Mouse (Mus musculus): ENCODE data around the gene Elmo2. TPM values are rescaled to one million over a fixed set of nuclear protein-coding genes. Genes with fewer than 3 reads are reported as not detected.

Elmo2 gene
- polyA plus RNA-seq, 1 experiment from 2014 or later, result 98.6 TPM

- peaks cover 11% of the 10 kb centered on the region for H3K36me3 ChIP-seq
These were observed 25.7 kb upstream of the Elmo2 start for GRCm38 (mm10) chr2:165351828-165352513.

GRCm38 (mm10) chr2:165349466-165349865 is 23.2 kb upstream of the Elmo2 start:
- peaks cover 17% of the 10 kb centered on the region for H3K9me3 ChIP-seq
- no peak overlapping the region for H3K9ac ChIP-seq
- no peaks in the 10 kb centered on the region for H3K27me3 ChIP-seq
- H3K27ac ChIP-seq, result no peak overlapping the region
- ATAC-seq (ENCODE audit: insufficient number of reproducible peaks, insufficient read depth, low FRiP score, low TSS enrichment, low read depth), result no peak
- no peak overlapping the region for H3K4me2 ChIP-seq
- WGBS, result 25% methylated on average over 8 of the region's 8 CpGs
- H3K4me1 ChIP-seq, result no peaks in the 10 kb centered on the region
- H3K36me3 ChIP-seq, result peaks cover 11% of the 10 kb centered on the region
- H3K4me3 ChIP-seq, result no peak overlapping the region

More at GRCm38 (mm10) chr2:165351828-165352513, 25.7 kb upstream of the Elmo2 start:
- Histone ChIP-seq H3K4me3 (no peak overlapping the region), H3K4me1 (no peaks in the 10 kb centered on the region), H3K9ac (no peak overlapping the region), H3K9me3 (peaks cover 17% of the 10 kb centered on the region), H3K27ac (no peak overlapping the region), H3K4me2 (no peak overlapping the region), H3K27me3 (no peaks in the 10 kb centered on the region)
- no peak for ATAC-seq (ENCODE audit: insufficient number of reproducible peaks, insufficient read depth, low FRiP score, low TSS enrichment, low read depth)
- 90% methylated on average over 20 of the region's 20 CpGs for WGBS

GRCm38 (mm10) chr2:165346180-165346579 is 19.9 kb upstream of the Elmo2 start:
- ATAC-seq (ENCODE audit: insufficient number of reproducible peaks, insufficient read depth, low FRiP score, low TSS enrichment, low read depth), result no peak
- Histone ChIP-seq H3K4me1 (no peaks in the 10 kb centered on the region), H3K9ac (no peak overlapping the region), H3K9me3 (no peaks in the 10 kb centered on the region), H3K36me3 (no peaks in the 10 kb centered on the region), H3K27me3 (0 out of 2 replicates have a peak, but pooled peaks cover under 1% of the 10 kb centered on the region), H3K4me2 (no peak overlapping the region), H3K4me3 (no peak overlapping the region), H3K27ac (no peak overlapping the region)
- 88% methylated on average over 5 of the region's 5 CpGs for WGBS

- no peak overlapping the region for H3K4me3 ChIP-seq
- peak overlapping the region; percentile 39; the same call in 1 of the 2 replicates for H3K27ac ChIP-seq
- H3K9ac ChIP-seq, result no peak overlapping the region
- no peak overlapping the region for H3K4me2 ChIP-seq
- no peak for ATAC-seq (ENCODE audit: insufficient number of reproducible peaks, insufficient read depth, low FRiP score, low TSS enrichment, low read depth)
- no peaks in the 10 kb centered on the region for H3K9me3 ChIP-seq
- 26% methylated on average over 3 of the region's 3 CpGs for WGBS
- H3K27me3 ChIP-seq, result 0 out of 2 replicates have a peak, but pooled peaks cover 4% of the 10 kb centered on the region
- no peaks in the 10 kb centered on the region for H3K36me3 ChIP-seq
- peaks cover 9% of the 10 kb centered on the region; the same call in 1 of the 2 replicates for H3K4me1 ChIP-seq
These were observed 10.9 kb upstream of the Elmo2 start for GRCm38 (mm10) chr2:165337191-165337590.

- Histone ChIP-seq H3K4me3 (no peak overlapping the region), H3K27ac (no peak overlapping the region), H3K4me2 (0 out of 2 replicates have a peak overlapping the region, but pooled peaks have one; percentile 16), H3K9ac (no peak overlapping the region), H3K27me3 (peaks cover 5% of the 10 kb centered on the region; the same call in 1 of the 2 replicates), H3K9me3 (no peaks in the 10 kb centered on the region), H3K4me1 (peaks cover 9% of the 10 kb centered on the region; the same call in 1 of the 2 replicates), H3K36me3 (no peaks in the 10 kb centered on the region)
- no peak for ATAC-seq (ENCODE audit: insufficient number of reproducible peaks, insufficient read depth, low FRiP score, low TSS enrichment, low read depth)
- 53% methylated on average over 14 of the region's 14 CpGs for WGBS
These were observed 6.4 kb upstream of the Elmo2 start for GRCm38 (mm10) chr2:165332610-165333210.

GRCm38 (mm10) chr2:165329703-165330102 is 3.4 kb upstream of the Elmo2 start:
- no peaks in the 10 kb centered on the region for H3K9me3 ChIP-seq
- no peak overlapping the region for H3K4me2 ChIP-seq
- no peak overlapping the region for H3K27ac ChIP-seq
- H3K9ac ChIP-seq, result no peak overlapping the region
- peaks cover 26% of the 10 kb centered on the region for H3K4me1 ChIP-seq
- ATAC-seq (ENCODE audit: insufficient number of reproducible peaks, insufficient read depth, low FRiP score, low TSS enrichment, low read depth), result no peak
- H3K4me3 ChIP-seq, result no peak overlapping the region
- WGBS, result 45% methylated on average over 3 of the region's 3 CpGs
- H3K36me3 ChIP-seq, result no peaks in the 10 kb centered on the region
- H3K27me3 ChIP-seq, result peaks cover 5% of the 10 kb centered on the region; the same call in 1 of the 2 replicates

GRCm38 (mm10) chr2:165328746-165329145 is 2.5 kb upstream of the Elmo2 start:
- H3K9ac ChIP-seq, result peak overlapping the region; percentile 27; the same call in 1 of the 2 replicates
- H3K27me3 ChIP-seq, result peaks cover 5% of the 10 kb centered on the region; the same call in 1 of the 2 replicates
- H3K4me2 ChIP-seq, result no peak overlapping the region
- WGBS, result 77% methylated on average over 5 of the region's 5 CpGs
- no peak overlapping the region for H3K4me3 ChIP-seq
- peaks cover 35% of the 10 kb centered on the region for H3K4me1 ChIP-seq
- no peak for ATAC-seq (ENCODE audit: insufficient number of reproducible peaks, insufficient read depth, low FRiP score, low TSS enrichment, low read depth)
- H3K9me3 ChIP-seq, result no peaks in the 10 kb centered on the region
- no peak overlapping the region for H3K27ac ChIP-seq
- H3K36me3 ChIP-seq, result peaks cover under 1% of the 10 kb centered on the region; the same call in 1 of the 2 replicates

- Histone ChIP-seq H3K9ac (peak overlapping the region; percentile 76; the same call in 1 of the 2 replicates), H3K27ac (no peak overlapping the region), H3K9me3 (no peaks in the 10 kb centered on the region), H3K4me1 (peaks cover 36% of the 10 kb centered on the region), H3K4me3 (peak overlapping the region; percentile 94; the same call in 1 of the 2 replicates), H3K4me2 (peak overlapping the region; percentile 91), H3K27me3 (peaks cover 5% of the 10 kb centered on the region; the same call in 1 of the 2 replicates), H3K36me3 (peaks cover 3% of the 10 kb centered on the region; the same call in 1 of the 2 replicates)
- 55% methylated on average over 7 of the region's 7 CpGs for WGBS
- ATAC-seq (ENCODE audit: insufficient number of reproducible peaks, insufficient read depth, low FRiP score, low TSS enrichment, low read depth), result no peak
These were observed 1.1 kb upstream of the Elmo2 start for GRCm38 (mm10) chr2:165327386-165327785.

- peak; percentile 4; the same call in 1 of the 2 replicates for ATAC-seq (ENCODE audit: insufficient number of reproducible peaks, insufficient read depth, low FRiP score, low TSS enrichment, low read depth)
- Histone ChIP-seq H3K9me3 (no peaks in the 10 kb centered on the region), H3K27me3 (peaks cover 5% of the 10 kb centered on the region; the same call in 1 of the 2 replicates), H3K4me3 (peak overlapping the region; percentile 94), H3K4me1 (peaks cover 53% of the 10 kb centered on the region), H3K9ac (peak overlapping the region; percentile 94), H3K27ac (peak overlapping the region; percentile 80), H3K4me2 (peak overlapping the region; percentile 75), H3K36me3 (peaks cover 7% of the 10 kb centered on the region; the same call in 1 of the 2 replicates)
- WGBS, result under 1% methylated on average over 30 of the region's 30 CpGs
These were observed 567 bp downstream of the Elmo2 start for GRCm38 (mm10) chr2:165325521-165326303.

- H3K27ac ChIP-seq, result no peak overlapping the region
- 30% methylated on average over 5 of the region's 5 CpGs for WGBS
- H3K4me2 ChIP-seq, result peak overlapping the region; percentile 75
These were observed 2.4 kb downstream of the Elmo2 start for GRCm38 (mm10) chr2:165323928-165324327.

GRCm38 (mm10) chr2:165323484-165323883 is 2.8 kb downstream of the Elmo2 start:
- Histone ChIP-seq H3K4me1 (peaks cover 71% of the 10 kb centered on the region), H3K36me3 (peaks cover 7% of the 10 kb centered on the region; the same call in 1 of the 2 replicates), H3K27me3 (no peaks in the 10 kb centered on the region), H3K4me2 (peak overlapping the region; percentile 75), H3K4me3 (no peak overlapping the region), H3K27ac (no peak overlapping the region; the same call in 1 of the 2 replicates), H3K9me3 (no peaks in the 10 kb centered on the region), H3K9ac (no peak overlapping the region)
- WGBS, result 75% methylated on average over 5 of the region's 5 CpGs
- no peak for ATAC-seq (ENCODE audit: insufficient number of reproducible peaks, insufficient read depth, low FRiP score, low TSS enrichment, low read depth)

More at GRCm38 (mm10) chr2:165323928-165324327, 2.4 kb downstream of the Elmo2 start:
- peak overlapping the region; percentile 94 for H3K4me3 ChIP-seq
- no peak for ATAC-seq (ENCODE audit: insufficient number of reproducible peaks, insufficient read depth, low FRiP score, low TSS enrichment, low read depth)
- peaks cover 3% of the 10 kb centered on the region; the same call in 1 of the 2 replicates for H3K27me3 ChIP-seq
- H3K9ac ChIP-seq, result peak overlapping the region; percentile 51
- H3K4me1 ChIP-seq, result peaks cover 66% of the 10 kb centered on the region
- peaks cover 7% of the 10 kb centered on the region; the same call in 1 of the 2 replicates for H3K36me3 ChIP-seq
- H3K9me3 ChIP-seq, result no peaks in the 10 kb centered on the region

Measured in embryonic facial prominence, embryonic 13.5 days (tissue).